Mouse (Mus musculus) embryonic stem cell, embryonic (primary cell): Measurements from ENCODE around the gene Ap5m1.
"Not testable (repeated sequence)": the region's sequence is repeated elsewhere in the genome, so short reads cannot be mapped to it uniquely, and the experiment has no call there.

ENCODE experiments used
- CTCF ChIA-PET, 4 experiments: fragments of 300-600 bp in 2 of 4; fragments of 350-600 bp in 2 of 4; sonication (Branson Sonifier 250); formaldehyde crosslinking; loops; one replicate each; lab custom pipeline; 2022; ENCODE audit warnings: inconsistent platforms in 2 of 4; lab: Charles Lee
- POLR2A ChIA-PET, 4 experiments: fragments of 300-600 bp in 2 of 4; fragments of 350-600 bp in 2 of 4; sonication (Branson Sonifier 250); formaldehyde crosslinking; loops; one replicate each; lab custom pipeline; 2022; ENCODE audit warnings: antibody characterized with exemption in 4 of 4, inconsistent platforms in 1 of 4; lab: Charles Lee

Gene Ap5m1

GRCm38 (mm10) chr14:49091277-49091676, 25.4 kb downstream of the Ap5m1 start:
- ChIA-PET CTCF (no interaction called here), POLR2A (no interaction called here)

GRCm38 (mm10) chr14:49091755-49092154, 25.9 kb downstream of the Ap5m1 start:
- POLR2A ChIA-PET, CTCF ChIA-PET: not testable (repeated sequence)

- POLR2A ChIA-PET, result interaction anchor here in 2 of 4 experiments (0.6 to 1.7 kb wide), 3 partner anchors 9 to 90 kb away, joined by 3 to 8 read pairs (median 4); no protein-coding TSS in a partner anchor
- CTCF ChIA-PET, result interaction anchor here (0.6 to 1.3 kb wide), 9 partner anchors 29 to 748 kb away, joined by 3 to 14 read pairs (median 3); no protein-coding TSS in a partner anchor
Observed at GRCm38 (mm10) chr14:49118381-49118780, 52.5 kb downstream of the Ap5m1 start.

- POLR2A ChIA-PET, result interaction anchor here in 2 of 4 experiments (0.7 to 1.1 kb wide), 5 partner anchors 32 to 1858 kb away, joined by 3 to 4 read pairs (median 3); no protein-coding TSS in a partner anchor
- CTCF ChIA-PET, result interaction anchor here in 2 of 4 experiments (0.7 to 0.8 kb wide), 2 partner anchors 32 to 847 kb away, joined by 4 to 5 read pairs; no protein-coding TSS in a partner anchor
Observed at GRCm38 (mm10) chr14:49121723-49122122, 55.8 kb downstream of the Ap5m1 start.

- ChIA-PET POLR2A (interaction anchor here in 3 of 4 experiments (0.8 to 2.8 kb wide), 8 partner anchors 16 to 128 kb away, joined by 3 to 13 read pairs (median 6); partner anchors contain the start of genes Naa30 (in 2 of the 3) and Exoc5 (in 1 of the 3)), CTCF (interaction anchor here in 1 of 4 experiments (1.2 kb wide), 1 partner anchor 27 kb away, joined by 5 read pairs; no protein-coding TSS in a partner anchor)
Observed at GRCm38 (mm10) chr14:49127162-49127779, 61.4 kb downstream of the Ap5m1 start.

GRCm38 (mm10) chr14:49128544-49129263, 62.8 kb downstream of the Ap5m1 start:
- POLR2A ChIA-PET, result interaction anchor here in 3 of 4 experiments (0.5 to 2.8 kb wide), 21 partner anchors 10 to 964 kb away, joined by 3 to 13 read pairs (median 4); partner anchors contain the start of genes Ap5m1 (in 2 of the 3), Naa30 (in 2 of the 3) and Exoc5 (in 1 of the 3)
- CTCF ChIA-PET, result interaction anchor here in 1 of 4 experiments (0.6 kb wide), 1 partner anchor 135 kb away, joined by 3 read pairs; no protein-coding TSS in a partner anchor

- ChIA-PET POLR2A (interaction anchor here in 1 of 4 experiments (0.8 to 1.7 kb wide), 2 partner anchors 39 to 41 kb away, joined by 4 read pairs; no protein-coding TSS in a partner anchor), CTCF (no interaction called here)
Observed at GRCm38 (mm10) chr14:49132391-49132790, 66.5 kb downstream of the Ap5m1 start.

- ChIA-PET CTCF (no interaction called here), POLR2A (no interaction called here)
Observed at GRCm38 (mm10) chr14:49138171-49138570, 72.3 kb downstream of the Ap5m1 start.

- CTCF ChIA-PET, result interaction anchor here in 1 of 4 experiments (0.6 kb wide), 1 partner anchor 227 kb away, joined by 3 read pairs; no protein-coding TSS in a partner anchor
- POLR2A ChIA-PET, result interaction anchor here in 1 of 4 experiments (0.6 kb wide), 1 partner anchor 63 kb away, joined by 4 read pairs; no protein-coding TSS in a partner anchor
Observed at GRCm38 (mm10) chr14:49140756-49141155, 74.9 kb downstream of the Ap5m1 start.
